Mouse (Mus musculus) hematopoietic multipotent progenitor cell, adult 10-12 weeks (in vitro differentiated cells): ENCODE results near the gene Plod1. TPM values are rescaled to one million over a fixed set of nuclear protein-coding genes. Genes with fewer than 3 reads are reported as not detected.

Experiments
- polyA plus RNA-seq: library from polyadenylated mRNA; stranded (reverse); fragments of >175 nt; gene quantifications from 2 replicates; pipeline ENCODE4 v1.2.3, GENCODE M21; 2012; ENCODE audit warnings: low replicate concordance

Gene Plod1
- 11.9 and 12.5 TPM in 2 replicates for polyA plus RNA-seq

DNA sequence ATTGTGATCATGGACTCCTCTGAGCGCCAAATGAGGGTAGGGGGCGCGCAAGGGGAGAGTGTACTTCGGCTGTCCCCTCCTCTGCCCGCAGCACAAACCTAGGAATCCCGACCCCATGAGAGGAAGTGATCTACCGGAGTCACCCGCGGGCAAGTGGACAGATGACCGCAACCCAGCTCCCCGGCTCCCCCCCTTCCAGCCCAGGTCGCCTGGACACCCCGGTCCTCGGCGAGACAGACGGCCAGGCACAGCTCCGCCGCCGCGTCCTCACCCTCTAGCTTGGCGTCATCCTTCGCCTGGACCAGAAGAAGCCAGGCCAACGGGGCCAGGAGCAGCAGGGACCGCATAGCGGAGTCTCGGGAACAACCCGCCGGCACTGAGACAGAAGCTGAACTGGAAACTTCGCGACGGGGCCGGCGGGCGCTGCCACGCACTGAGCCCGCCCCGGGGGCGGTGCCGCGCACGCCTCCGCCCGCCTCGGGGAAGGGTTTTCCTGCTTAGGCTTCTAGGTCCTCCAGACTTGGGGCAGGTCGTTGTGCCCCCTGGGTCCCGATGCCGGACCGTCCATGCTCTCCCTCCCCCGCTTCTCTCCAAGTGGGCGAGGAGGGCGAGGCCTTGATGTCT, at the start of gene Plod1:
Gene Plod1, minus strand, starts transcription at position 437 of the 624 bp plus-strand sequence.

DNA sequence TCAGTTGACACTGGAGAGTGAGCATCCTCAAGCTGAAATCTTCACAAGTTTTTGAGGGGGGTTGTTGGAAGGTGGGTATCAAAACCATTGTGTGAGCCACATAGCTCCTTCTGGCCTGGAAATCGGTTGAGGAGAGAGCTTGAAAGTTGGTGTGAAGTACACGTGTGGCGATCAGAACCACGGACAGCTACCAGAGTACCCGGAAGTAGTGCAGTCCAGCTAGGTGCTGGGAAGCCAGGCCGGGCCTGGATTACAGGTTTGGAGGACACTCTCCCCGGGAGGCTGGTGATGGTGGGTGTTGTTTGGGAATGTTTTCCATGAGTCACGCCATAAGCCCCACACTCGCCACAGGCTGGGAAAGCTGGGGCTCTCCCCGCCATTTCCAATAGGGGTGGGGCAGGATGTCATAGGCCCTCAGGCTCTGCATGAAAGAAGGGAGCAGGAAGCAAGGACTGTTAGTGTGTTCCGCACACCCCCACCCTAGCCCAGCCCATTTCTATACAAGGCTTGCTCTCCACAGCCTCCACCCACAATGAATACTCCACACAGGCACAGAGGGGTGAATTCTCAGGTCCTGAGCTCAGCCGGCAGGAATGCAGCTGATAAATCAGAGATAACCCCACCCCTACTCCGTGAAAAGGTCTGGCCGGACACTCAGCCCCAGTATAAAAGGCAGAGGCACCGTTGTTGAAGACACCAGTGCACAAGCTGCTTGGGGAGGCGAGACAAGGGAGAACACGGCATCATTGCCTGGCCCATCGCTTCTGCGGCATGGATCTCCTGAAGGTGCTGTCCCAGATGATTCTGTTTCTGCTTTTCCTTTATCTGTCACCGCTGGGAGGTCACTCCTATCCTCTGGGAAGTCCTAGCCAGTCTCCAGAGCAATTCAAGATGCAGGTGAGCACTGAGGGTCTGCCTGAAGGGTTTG, 48.9 kb upstream of the Plod1 start, which contains the start of gene Nppb:
Gene Nppb, plus strand, starts transcription at position 584 of the 928 bp plus-strand sequence.

GRCm38 (mm10) chr4:147940576-147941044, 4.0 kb upstream of the Plod1 start, which contains the start of gene 2510039O18Rik:
Gene 2510039O18Rik, plus strand, starts transcription at chr4:147940895.

DNA sequence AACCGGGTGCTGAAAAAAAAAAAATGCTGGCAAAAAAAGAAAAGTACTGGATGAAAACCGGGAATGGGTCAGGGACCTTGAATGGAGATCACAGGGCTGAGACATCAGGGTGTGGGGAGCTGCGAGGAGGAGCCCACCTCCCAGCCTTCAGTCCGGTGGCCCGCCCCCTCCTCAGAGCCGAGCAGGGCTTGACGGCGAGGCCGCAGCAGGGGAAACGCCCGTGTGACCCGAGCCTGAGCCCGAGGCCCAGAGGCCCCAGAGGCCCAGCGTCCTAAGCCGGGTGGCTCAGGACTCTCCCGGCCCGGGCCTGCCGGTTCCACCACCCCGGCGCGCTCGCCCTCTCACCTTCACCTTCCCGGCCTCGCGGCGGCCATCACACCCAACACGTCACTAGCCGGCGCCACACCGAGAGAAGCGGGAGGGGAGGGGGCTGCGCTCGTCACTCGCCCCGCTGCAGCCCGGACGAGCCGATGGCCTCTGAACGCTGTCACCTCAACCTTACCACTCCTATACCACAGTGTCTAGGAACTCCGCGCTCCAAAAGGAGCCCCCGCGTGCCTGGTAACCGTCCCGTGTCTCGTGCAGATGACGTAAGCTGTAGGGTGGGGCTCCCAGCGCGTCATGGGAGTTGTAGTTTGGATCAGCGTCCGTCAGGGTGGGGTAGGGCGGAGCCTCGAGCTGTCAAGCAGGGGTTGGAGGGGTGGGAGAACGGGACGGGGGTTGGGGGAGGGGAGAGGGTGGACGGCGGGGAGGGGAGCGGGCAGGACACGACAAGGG, 32.1 kb downstream of the Plod1 start, which contains the start of gene Mfn2:
Gene Mfn2, minus strand, starts transcription at position 392 of the 777 bp plus-strand sequence.

DNA sequence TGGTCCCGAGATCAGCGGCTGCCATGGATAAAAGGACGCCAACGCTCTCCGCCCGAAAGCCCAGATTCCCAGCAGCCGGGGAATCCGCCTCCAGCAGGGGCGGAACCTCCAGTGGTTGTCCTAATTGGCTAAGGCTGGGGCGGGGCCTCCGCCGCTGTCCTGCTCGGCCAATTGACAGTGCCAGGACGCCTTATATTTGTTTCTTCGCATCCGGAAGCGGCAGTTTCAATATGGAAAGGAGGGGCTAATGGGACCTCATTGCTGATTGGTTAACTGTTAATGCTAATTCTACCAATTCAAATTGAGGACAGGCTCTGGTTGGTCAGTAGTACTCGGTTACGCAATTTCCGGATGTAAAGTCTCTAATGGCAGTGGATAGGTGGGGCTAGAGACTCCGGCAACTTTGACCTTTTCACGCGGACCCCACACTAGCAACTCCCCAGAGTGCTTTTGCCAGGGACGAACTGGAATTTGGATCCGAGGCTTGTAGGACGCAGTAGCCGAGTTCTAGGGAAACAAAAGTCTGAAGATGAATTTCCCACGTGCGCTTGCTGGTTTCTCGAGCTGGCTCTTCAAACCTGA, 68.0 kb downstream of the Plod1 start, which contains the start of the genes Miip and Fv1:
Gene Miip, minus strand, starts transcription at position 367 of the 582 bp plus-strand sequence.
Gene Fv1, plus strand, starts transcription at position 530 of the 582 bp plus-strand sequence.

Other genes with a start within 250 kb of the Plod1 start
- not detected in 2 replicates for gene Zfp534, start 234.2 kb downstream of the Plod1 start, polyA plus RNA-seq
- 1.2 and 2.1 TPM in 2 replicates for gene Zfp984, start 127.0 kb downstream of the Plod1 start, polyA plus RNA-seq
- gene Zfp933, start 88.4 kb downstream of the Plod1 start, polyA plus RNA-seq, result 0.13 and 0.52 TPM in 2 replicates
- gene Miip, start 68.0 kb downstream of the Plod1 start, polyA plus RNA-seq, result 127 and 261 TPM in 2 replicates
- gene Fv1, start 67.8 kb downstream of the Plod1 start, polyA plus RNA-seq, result 0.61 and 0.72 TPM in 2 replicates
- gene Mfn2, start 32.1 kb downstream of the Plod1 start, polyA plus RNA-seq, result 13.6 and 22.1 TPM in 2 replicates
- gene 2510039O18Rik, start 4.1 kb upstream of the Plod1 start, polyA plus RNA-seq, result 141 and 142 TPM in 2 replicates
- not detected in 2 replicates for gene Nppb, start 49.0 kb upstream of the Plod1 start, polyA plus RNA-seq
- gene Nppa, start 64.0 kb upstream of the Plod1 start, polyA plus RNA-seq, result not detected in 2 replicates
- 4.8 and 5.6 TPM in 2 replicates for gene Clcn6, start 102.1 kb upstream of the Plod1 start, polyA plus RNA-seq
- gene Mthfr, start 102.3 kb upstream of the Plod1 start, polyA plus RNA-seq, result 12.5 and 17.2 TPM in 2 replicates
- 8.4 and 16.3 TPM in 2 replicates for gene Agtrap, start 151.3 kb upstream of the Plod1 start, polyA plus RNA-seq
- gene Mad2l2, start 193.6 kb upstream of the Plod1 start, polyA plus RNA-seq, result 9.8 and 19.3 TPM in 2 replicates
- 0.10 and 0.12 TPM in 2 replicates for gene Draxin, start 193.9 kb upstream of the Plod1 start, polyA plus RNA-seq
- gene Fbxo6, start 215.4 kb upstream of the Plod1 start, polyA plus RNA-seq, result 19.3 and 30.5 TPM in 2 replicates
- 4.3 and 5.4 TPM in 2 replicates for gene Fbxo44, start 223.7 kb upstream of the Plod1 start, polyA plus RNA-seq
- 0.41 TPM in 1 of 2 replicates, not detected in the other for gene Fbxo2, start 223.9 kb upstream of the Plod1 start, polyA plus RNA-seq